Mouse (Mus musculus): ENCODE data around the gene Atp6v1a. TPM values are rescaled to one million over a fixed set of nuclear protein-coding genes. Genes with fewer than 3 reads are reported as not detected.

Atp6v1a gene
- total and polyA plus RNA-seq, 3 experiments, result 75.0 to 104 (median 78.5) TPM

DNA sequence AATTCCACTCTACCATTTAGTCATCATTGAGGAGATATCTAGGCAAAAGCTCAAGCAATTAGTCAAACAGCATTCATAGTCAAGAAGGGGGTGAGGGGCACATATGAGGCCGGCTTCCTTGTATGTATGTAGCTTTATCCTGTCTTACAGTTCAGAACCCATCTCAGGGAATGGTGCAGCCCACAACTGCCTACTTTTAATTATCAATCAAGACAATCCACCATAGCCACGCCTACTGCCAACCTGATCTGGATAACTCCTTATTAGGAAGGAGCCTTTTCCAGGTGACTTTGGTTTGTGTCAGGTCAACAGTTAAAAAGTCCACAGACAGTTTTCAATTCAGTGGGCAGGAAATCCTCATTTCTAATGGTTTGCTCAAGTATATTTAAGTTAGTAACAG lies 14.1 kb downstream of the Atp6v1a start:
- in situ Hi-C loops (cut with MboI; ENCODE audit: low pct_ligation_motif_present, low pct_unique_long_range_greater_than_20kb, low sequenced_read_pairs), result no loop called here
- H3K9ac ChIP-seq (ENCODE audit: insufficient read depth, low read depth), result no peak overlapping the region
- TF ChIP-seq MYC (IDR thresholded peaks at IDR 0.05; ENCODE audit: low read depth, low read length), result no peak
- TF ChIP-seq ETS1 (conservative IDR thresholded peaks at IDR 0.05; ENCODE audit: low read depth, low read length), result no peak
- TF ChIP-seq USF2 (conservative IDR thresholded peaks at IDR 0.05; ENCODE audit: low read depth, low read length), result no peak
- TF ChIP-seq POLR2A (IDR thresholded peaks at IDR 0.05; ENCODE audit: low read depth, low read length), result no peak
- no peak for TF ChIP-seq NELFE (IDR thresholded peaks at IDR 0.05; ENCODE audit: low read depth, low read length)
- no peak for TF ChIP-seq PAX5 (IDR thresholded peaks at IDR 0.05; ENCODE audit: low read length)
- no peak for TF ChIP-seq ZMIZ1 (IDR thresholded peaks at IDR 0.05; ENCODE audit: low read depth, low read length)
- TF ChIP-seq CHD1 (IDR thresholded peaks at IDR 0.05; ENCODE audit: low read depth, low read length), result no peak
- TF ChIP-seq JUN (IDR thresholded peaks at IDR 0.05; ENCODE audit: insufficient read depth, low read depth, low read length), result no peak
- no peak for TF ChIP-seq TCF12 (IDR thresholded peaks at IDR 0.05; ENCODE audit: low read depth, low read length)
- TF ChIP-seq RCOR1 (conservative IDR thresholded peaks at IDR 0.05; ENCODE audit: low read depth, low read length), result no peak
- TF ChIP-seq BHLHE40 (IDR thresholded peaks at IDR 0.05; ENCODE audit: low read depth, low read length), result no peak
- TF ChIP-seq UBTF (IDR thresholded peaks at IDR 0.05; ENCODE audit: low read depth, low read length), result no peak

DNA sequence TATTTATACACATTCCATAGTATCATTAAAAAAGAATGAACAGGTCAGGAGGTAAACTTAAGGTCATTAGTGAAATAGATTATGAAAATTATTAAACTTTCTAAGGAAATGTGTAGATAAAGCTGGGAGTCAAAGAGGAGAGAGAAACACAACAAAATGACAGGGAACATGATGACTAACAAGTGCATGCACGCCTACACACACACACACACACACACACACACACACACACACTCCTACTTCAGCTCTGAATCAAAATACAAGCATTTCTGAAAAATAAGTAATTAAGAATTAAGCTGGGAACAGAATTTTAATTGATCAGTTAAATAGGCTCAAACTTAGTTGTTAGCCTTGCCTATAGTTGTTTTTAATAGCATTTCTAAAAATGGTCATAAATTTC lies 14.8 kb downstream of the Atp6v1a start:
- H3K27ac ChIP-seq (ENCODE audit: insufficient read depth, low read depth), result no peak overlapping the region
- dilution Hi-C loops (cut with MboI; ENCODE audit: extremely low pct_ligation_motif_present, extremely low pct_unique_long_range_greater_than_20kb, low sequenced_read_pairs), result no loop called here

More for the DNA sequence above, 14.1 kb downstream of the Atp6v1a start:
- H3K79me2 ChIP-seq (replicated peaks; ENCODE audit: control insufficient read depth, extremely low read depth, insufficient read depth, poor library complexity, severe bottlenecking), result peaks cover 5% of the 10 kb centered on the region; the same call in 1 of the 2 replicates
- no peak overlapping the region for H3K4me2 ChIP-seq (ENCODE audit: insufficient read depth, low read depth, poor library complexity, severe bottlenecking)
- dilution Hi-C loops (cut with MboI; ENCODE audit: extremely low pct_ligation_motif_present, extremely low pct_unique_long_range_greater_than_20kb, low sequenced_read_pairs), result no loop called here
- peaks cover 2 to 9% of the 10 kb centered on the region in 2 experiments; a peak in 2 of 4 replicates for H3K4me1 ChIP-seq (ENCODE audit: control insufficient read depth in 1 of 2, insufficient read depth in 2 of 2)
- no peaks in the 10 kb centered on the region for H3K27me3 ChIP-seq (replicated peaks)
- DNase-seq (ENCODE audit: extremely low read depth), result no peak
- no peaks in the 10 kb centered on the region for H3K9me3 ChIP-seq (replicated peaks; ENCODE audit: low read length)
- no peak overlapping the region for H3K27ac ChIP-seq (ENCODE audit: insufficient read depth, low read depth)
- H3K36me3 ChIP-seq (replicated peaks in 1 of 2; ENCODE audit: control insufficient read depth in 1 of 2, insufficient read depth in 1 of 2, low read length in 1 of 2), result peaks cover 2 to 17% of the 10 kb centered on the region in 2 experiments
- no peak overlapping the region for H3K4me3 ChIP-seq (replicated peaks in 1 of 3; ENCODE audit: low read depth in 2 of 3, low read length in 2 of 3, poor library complexity in 1 of 3)

More for the DNA sequence above, 14.8 kb downstream of the Atp6v1a start:
- Histone ChIP-seq H3K9ac (ENCODE audit: insufficient read depth, low read depth) (no peak overlapping the region), H3K4me1 (ENCODE audit: control insufficient read depth in 1 of 2, insufficient read depth in 2 of 2) (peaks cover 1 to 13% of the 10 kb centered on the region in 2 experiments; a peak in 2 of 4 replicates), H3K36me3 (replicated peaks in 1 of 2; ENCODE audit: control insufficient read depth in 1 of 2, insufficient read depth in 1 of 2, low read length in 1 of 2) (peaks cover 2 to 19% of the 10 kb centered on the region in 2 experiments), H3K27me3 (replicated peaks) (no peaks in the 10 kb centered on the region), H3K4me3 (replicated peaks in 1 of 3; ENCODE audit: low read depth in 2 of 3, low read length in 2 of 3, poor library complexity in 1 of 3) (no peak overlapping the region), H3K79me2 (replicated peaks; ENCODE audit: control insufficient read depth, extremely low read depth, insufficient read depth, poor library complexity, severe bottlenecking) (peaks cover 6% of the 10 kb centered on the region; the same call in 1 of the 2 replicates), H3K9me3 (replicated peaks; ENCODE audit: low read length) (no peaks in the 10 kb centered on the region), H3K4me2 (ENCODE audit: insufficient read depth, low read depth, poor library complexity, severe bottlenecking) (no peak overlapping the region)
- no peak for TF ChIP-seq IRF4 (IDR thresholded peaks at IDR 0.05; ENCODE audit: low read depth, low read length)
- TF ChIP-seq CHD1 (IDR thresholded peaks at IDR 0.05; ENCODE audit: low read depth, low read length), result no peak
- no peak for TF ChIP-seq POLR2A (IDR thresholded peaks at IDR 0.05; ENCODE audit: low read depth, low read length)
- no peak for TF ChIP-seq USF1 (IDR thresholded peaks at IDR 0.05; ENCODE audit: low read depth, low read length)
- TF ChIP-seq ZC3H11A (IDR thresholded peaks at IDR 0.05; ENCODE audit: low read depth, low read length), result no peak
- no peak for TF ChIP-seq ETS1 (conservative IDR thresholded peaks at IDR 0.05; ENCODE audit: low read depth, low read length)
- TF ChIP-seq PAX5 (IDR thresholded peaks at IDR 0.05; ENCODE audit: low read length), result no peak
- TF ChIP-seq ZKSCAN1 (IDR thresholded peaks at IDR 0.05; ENCODE audit: borderline replicate concordance, low read depth, low read length), result no peak
- TF ChIP-seq CTCF (conservative IDR thresholded peaks at IDR 0.05 in 1 of 2, IDR thresholded peaks at IDR 0.05 in 1 of 2; ENCODE audit: low read depth in 2 of 2, low read length in 2 of 2), result no peak
- TF ChIP-seq SMC3 (IDR thresholded peaks at IDR 0.05; ENCODE audit: low read depth, low read length), result no peak
- no peak for TF ChIP-seq UBTF (IDR thresholded peaks at IDR 0.05; ENCODE audit: low read depth, low read length)
- TF ChIP-seq RCOR1 (conservative IDR thresholded peaks at IDR 0.05; ENCODE audit: low read depth, low read length), result no peak
- TF ChIP-seq E2F4 (IDR thresholded peaks at IDR 0.05; ENCODE audit: insufficient replicate concordance, low read depth, low read length), result no peak
- DNase-seq (ENCODE audit: extremely low read depth), result no peak
- in situ Hi-C loops (cut with MboI; ENCODE audit: low pct_ligation_motif_present, low pct_unique_long_range_greater_than_20kb, low sequenced_read_pairs), result no loop called here
